Mouse (Mus musculus): Measurements from ENCODE around the gene Csnk2a1.
"Not testable (repeated sequence)": the region's sequence is repeated elsewhere in the genome, so short reads cannot be mapped to it uniquely, and the experiment has no call there.

Gene Csnk2a1

DNA sequence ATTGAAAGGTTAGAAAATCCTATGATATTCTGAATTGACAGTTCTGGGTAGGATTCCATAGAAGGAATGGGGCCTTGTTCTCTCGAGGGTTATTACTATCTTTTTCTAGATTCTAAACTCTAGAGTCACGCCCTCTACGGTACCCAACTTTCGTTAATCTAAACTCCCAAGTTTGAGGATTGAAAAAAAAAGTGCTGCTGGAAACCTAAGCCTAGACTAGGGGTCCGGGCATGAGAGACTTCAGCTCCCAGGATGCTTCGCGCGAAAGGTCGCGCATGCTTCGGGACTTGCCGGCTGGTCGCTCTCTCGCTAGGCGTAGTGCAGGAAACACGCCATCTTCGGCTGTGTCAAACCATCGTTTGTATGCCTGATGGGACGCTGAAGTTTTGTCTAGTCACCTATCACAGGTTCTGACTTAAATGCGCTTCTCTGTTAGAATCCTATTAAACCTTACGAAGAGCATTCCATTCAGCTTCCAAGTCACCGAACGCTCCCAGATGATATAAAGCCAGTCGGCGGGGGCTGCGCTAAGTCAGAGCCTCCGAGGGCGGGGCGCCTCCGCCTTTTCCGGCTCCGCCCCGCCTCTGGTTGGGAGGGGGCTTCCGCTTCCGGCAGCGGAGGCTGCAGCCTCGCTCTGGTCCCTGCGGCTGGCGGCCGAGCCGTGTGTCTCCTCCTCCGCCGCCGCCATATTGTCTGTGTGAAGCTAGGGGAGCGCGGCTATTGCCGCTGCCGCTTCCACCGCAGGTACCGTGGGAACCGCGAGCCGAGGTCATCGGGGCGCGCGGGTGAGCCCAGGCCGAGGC is at the start of gene Csnk2a1:
Csnk2a1 (plus strand) TSS at position 592 of the 803 bp plus-strand sequence.
- CTCF ChIA-PET = no interaction called here

GRCm38 (mm10) chr2:152177162-152177805 is 49.4 kb upstream of the Csnk2a1 start:
- CTCF ChIA-PET = no interaction called here

DNA sequence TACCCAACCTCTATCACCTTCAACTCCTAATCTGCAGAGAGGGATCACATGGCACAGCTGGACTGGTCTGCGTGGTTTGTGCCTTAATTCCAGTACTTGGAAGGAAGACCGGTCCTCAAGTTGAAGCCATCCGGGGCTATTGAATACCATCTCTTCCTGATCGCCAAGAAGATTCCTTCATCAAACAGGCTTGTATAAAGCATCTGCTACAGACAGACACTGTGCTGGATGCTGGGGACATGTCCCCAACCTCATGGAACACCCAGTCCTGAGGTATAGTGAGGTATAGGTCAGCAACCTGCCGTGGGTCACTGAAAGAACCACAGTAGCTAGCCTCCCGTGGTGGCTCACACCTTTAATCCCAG is 48.9 kb upstream of the Csnk2a1 start:
- CTCF ChIA-PET = interaction anchor here (0.6 kb wide), 1 partner anchor 151 kb away, joined by 3 read pairs; no protein-coding TSS in a partner anchor

DNA sequence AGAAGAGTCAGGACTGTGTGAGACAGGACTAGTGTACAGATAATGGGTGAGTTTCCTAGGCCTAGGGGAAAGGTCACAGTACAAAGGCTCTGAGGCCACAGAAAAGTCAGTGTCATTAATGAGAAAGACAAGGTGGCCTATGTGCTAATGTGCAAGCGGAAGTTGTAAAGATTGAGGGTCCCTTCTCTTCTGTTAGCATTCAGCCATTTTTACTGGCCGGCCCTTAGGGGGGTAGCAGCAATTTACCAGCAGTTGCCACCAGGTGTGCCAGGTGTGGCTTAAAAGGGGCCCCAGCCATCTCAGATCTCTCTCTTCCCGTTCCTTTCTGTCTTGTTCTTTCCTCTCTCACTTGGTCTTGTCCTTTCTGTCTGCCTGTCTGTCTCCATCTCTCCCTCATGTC is 48.3 kb upstream of the Csnk2a1 start:
- CTCF ChIA-PET = interaction anchor here (0.6 kb wide), 1 partner anchor 151 kb away, joined by 3 read pairs; no protein-coding TSS in a partner anchor

DNA sequence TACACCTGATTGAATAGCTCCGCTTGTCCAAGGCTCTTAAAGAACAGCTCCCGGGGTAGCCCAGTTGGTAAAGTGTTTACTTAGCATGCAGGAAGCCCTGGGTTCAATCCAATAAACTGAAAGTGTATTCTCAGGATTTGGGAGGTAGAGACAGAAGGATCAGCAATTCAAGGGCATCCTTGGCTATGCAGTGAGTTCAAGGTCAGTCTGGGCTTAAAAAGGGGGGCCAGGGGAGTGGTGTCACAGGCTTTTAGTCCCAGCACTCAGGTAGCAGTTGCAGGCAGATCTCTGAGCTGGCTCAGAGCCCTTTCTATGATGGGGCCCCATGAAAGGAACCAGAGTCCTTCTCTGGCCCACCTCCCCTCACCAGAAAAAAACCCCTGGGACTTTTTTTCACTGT is 47.3 kb upstream of the Csnk2a1 start:
- CTCF ChIA-PET = no interaction called here

- CTCF ChIA-PET = no interaction called here
Measured at GRCm38 (mm10) chr2:152180323-152180722, 46.3 kb upstream of the Csnk2a1 start.

DNA sequence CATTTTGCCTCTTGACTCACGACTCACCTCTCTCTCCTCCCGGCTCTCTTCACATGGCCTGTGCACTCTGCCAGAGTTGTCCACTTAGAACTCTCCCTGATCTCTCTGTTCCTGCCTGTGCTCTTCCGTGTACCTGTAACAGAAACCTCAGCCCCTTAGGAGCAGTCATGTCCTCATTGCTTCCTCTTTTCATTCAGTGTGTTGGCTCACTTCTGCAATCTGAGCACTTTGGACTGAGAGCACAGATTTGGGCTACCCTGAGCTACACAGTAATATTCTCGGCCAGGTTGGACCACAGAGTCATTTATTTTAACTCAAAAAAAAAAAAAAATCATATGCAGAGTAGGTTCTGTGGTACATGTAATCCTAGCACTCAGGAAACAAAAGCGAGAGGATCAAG is 39.5 kb upstream of the Csnk2a1 start:
- CTCF ChIA-PET = no interaction called here

- CTCF ChIA-PET = no interaction called here
Measured at GRCm38 (mm10) chr2:152189213-152189612, 37.4 kb upstream of the Csnk2a1 start.

DNA sequence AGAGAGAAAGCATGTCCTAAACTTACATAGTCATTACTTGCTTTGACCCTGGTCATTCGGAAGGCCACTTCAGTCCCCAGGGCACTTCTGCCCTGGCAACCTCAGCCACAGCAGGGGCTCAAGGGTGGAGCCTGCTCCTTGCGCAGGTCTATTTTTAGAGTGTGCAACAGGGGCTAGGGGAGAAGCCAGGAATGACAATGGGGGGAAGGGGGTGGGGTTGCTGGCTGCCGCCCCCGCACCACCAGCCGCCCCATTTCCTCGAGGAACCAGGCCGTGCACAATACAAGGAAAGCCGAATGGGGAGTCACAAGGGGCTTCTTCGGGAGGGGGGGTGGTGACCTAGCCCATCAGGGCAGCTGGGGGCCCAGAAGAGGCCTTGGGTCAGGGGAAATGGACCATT is 37.0 kb upstream of the Csnk2a1 start:
- CTCF ChIA-PET = no interaction called here

DNA sequence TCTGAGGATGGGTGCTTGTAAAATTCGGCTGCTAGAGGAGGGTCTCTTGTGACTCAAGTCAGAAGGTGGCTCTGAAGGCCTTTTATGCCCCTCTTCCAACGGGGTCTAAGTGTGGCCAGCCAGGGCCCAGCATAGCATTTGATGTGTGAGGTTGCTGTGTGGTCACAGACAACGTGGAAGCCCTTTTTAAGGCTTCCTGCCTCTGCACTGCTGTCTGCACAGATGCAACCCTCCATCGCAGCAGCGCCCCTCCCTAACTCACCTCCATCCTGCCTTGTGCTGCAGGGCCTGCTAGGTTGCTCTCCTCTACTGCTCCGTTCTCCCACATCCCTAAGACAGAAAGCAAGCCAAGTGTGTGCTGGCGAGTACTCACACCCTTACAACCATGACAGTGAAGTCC is 36.5 kb upstream of the Csnk2a1 start:
- CTCF ChIA-PET = no interaction called here

GRCm38 (mm10) chr2:152192591-152193345 is 33.9 kb upstream of the Csnk2a1 start:
- CTCF ChIA-PET = no interaction called here

DNA sequence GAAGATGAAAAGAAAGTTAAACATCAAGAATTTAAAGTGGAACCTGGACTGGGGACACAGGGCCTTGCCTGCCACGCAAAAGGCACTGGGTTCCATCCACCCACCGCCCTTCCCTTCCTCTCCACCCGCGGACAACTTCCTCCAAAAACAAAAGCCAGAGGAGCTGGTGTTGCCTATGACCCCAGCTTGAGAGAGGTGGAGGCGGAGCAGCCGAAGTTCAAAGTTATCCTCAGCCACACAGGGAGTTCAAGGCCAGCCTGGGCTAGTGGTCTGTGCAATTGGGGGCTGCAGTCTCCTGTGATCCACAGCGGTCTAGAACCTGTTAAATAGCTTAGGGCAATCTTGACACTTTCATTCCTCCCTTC is 33.3 kb upstream of the Csnk2a1 start:
- CTCF ChIA-PET = no interaction called here

DNA sequence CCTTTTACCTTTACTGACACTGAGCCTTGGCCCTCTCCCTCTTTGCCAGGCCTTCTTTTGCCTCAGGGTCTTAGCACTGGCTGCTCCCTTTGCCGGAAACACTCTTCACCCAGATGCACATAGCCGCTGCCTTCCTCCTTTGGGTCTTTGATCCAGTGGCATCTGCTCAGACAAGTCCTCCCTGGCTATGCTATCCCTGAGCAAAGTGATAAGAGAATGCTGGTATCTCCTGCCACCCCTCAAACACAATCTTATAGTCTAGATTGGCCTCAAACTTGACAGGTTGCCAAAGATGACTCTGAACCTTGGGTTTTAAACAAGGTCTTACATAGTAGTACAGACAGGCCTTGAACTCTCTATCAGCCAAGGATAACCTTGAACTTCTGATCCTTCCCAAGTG is 32.1 kb upstream of the Csnk2a1 start:
- CTCF ChIA-PET = interaction anchor here (0.5 kb wide), 1 partner anchor 1559 kb away, joined by 3 read pairs; no protein-coding TSS in a partner anchor

GRCm38 (mm10) chr2:152196896-152197295 is 29.7 kb upstream of the Csnk2a1 start:
- CTCF ChIA-PET = interaction anchor here (0.6 kb wide), 1 partner anchor 103 kb away, joined by 3 read pairs; no protein-coding TSS in a partner anchor

DNA sequence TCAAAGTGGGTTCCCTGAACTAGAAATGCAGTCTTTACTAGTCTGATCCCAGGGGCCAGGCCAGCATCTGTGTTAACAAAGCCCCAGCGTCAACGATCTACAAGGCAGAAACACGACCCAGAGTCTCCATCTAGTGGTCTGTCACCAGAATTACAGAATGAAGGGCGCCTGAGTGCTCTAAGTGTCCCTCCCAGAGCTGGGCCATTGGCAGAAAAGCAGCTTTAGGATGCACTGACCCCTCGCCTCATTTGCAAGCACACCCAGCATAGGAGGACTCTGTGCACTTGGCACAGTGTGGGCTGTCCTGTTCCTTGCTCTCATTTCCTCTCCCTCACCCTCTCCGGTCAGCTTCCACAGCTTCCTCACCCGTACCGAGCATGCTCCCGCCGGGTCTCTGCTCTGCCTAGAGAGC is 29.3 kb upstream of the Csnk2a1 start:
- CTCF ChIA-PET = interaction anchor here (0.6 kb wide), 1 partner anchor 104 kb away, joined by 3 read pairs; no protein-coding TSS in a partner anchor

GRCm38 (mm10) chr2:152206139-152206538 is 20.5 kb upstream of the Csnk2a1 start:
- CTCF ChIA-PET = not testable (repeated sequence)

DNA sequence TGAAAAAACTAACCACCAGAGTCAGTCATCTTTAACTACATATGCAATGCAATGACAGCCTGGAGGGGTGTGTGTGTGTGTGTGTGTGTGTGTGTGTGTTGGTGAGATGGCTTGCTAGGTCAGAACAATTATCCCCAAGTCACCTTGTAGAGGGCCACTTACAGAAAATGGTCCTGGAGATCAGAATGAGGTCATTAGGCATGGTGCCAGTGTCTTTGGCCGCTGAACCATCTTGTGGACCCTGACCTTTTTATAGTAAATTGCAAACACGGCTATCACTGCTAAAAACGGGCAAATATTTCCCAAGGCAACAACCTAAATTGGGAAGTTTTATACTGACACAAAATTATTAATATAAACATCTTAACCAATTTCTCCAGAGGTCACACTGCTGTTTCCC is 14.8 kb upstream of the Csnk2a1 start:
- CTCF ChIA-PET = interaction anchor here (0.6 kb wide), 1 partner anchor 1346 kb away, joined by 10 read pairs; no protein-coding TSS in a partner anchor

GRCm38 (mm10) chr2:152216975-152217374 is 9.7 kb upstream of the Csnk2a1 start:
- CTCF ChIA-PET = no interaction called here

DNA sequence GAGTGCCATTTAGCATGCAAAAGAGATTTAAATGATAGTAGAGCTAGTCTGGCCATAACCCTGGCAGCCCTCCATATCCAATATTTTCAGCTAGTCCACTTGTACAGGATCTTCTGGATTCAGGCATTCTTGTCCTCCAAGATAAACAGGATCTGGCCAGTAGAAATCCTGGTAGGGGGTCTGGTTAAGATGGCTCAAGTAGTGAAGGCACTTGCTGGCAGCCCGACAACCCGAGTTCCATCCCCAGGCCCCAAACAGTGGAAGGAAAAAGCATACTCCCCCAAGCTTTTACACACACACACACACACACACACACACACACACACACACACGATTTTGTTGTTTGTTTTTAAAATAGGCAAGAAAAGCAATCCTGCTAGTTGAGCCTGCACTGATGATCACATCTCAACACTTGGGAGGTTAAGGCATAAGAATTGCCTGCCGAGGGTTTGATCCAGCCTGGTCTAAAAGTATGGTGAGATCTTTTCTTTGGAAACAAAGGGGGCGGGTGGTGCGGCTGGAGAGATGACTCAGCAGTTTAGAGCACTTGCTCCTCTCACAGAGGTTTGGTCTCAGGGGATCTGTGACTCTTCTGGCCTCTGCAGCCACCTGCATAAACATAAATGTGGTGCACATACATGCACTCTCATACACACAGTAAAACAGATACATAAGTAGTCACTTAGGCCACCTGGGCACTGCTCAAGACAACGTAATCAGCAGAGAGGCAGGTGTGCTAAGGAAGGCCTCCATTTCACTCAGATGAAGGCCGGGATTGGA is 2.9 kb upstream of the Csnk2a1 start:
- CTCF ChIA-PET = no interaction called here

GRCm38 (mm10) chr2:152225536-152225935 is 1.1 kb upstream of the Csnk2a1 start:
- CTCF ChIA-PET = no interaction called here

GRCm38 (mm10) chr2:152227051-152227481 is 427 bp downstream of the Csnk2a1 start:
- CTCF ChIA-PET = no interaction called here

DNA sequence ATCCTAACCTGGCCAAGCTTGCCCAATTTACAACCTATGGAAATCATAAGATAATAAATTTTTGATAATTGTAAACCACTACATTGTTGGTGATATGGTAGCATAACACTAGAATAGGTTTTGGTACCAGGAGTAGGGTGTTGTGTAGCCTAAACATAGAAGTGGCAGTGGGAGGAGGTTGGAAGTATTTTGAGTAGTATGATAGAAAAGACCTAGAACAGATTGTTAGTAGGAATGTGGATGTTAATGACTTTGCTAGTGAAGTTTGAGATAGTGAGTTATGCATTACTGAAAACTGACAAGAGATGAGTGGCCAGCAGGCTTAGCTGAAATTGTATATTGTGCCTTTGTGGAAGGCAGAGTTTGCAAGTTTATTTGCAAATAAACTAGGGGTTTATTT is 3.4 kb downstream of the Csnk2a1 start:
- CTCF ChIA-PET = interaction anchor here (0.6 kb wide), 1 partner anchor 76 kb away, joined by 6 read pairs; no protein-coding TSS in a partner anchor
